Mouse (Mus musculus): ENCODE results near the gene Ephb1.

DNA sequence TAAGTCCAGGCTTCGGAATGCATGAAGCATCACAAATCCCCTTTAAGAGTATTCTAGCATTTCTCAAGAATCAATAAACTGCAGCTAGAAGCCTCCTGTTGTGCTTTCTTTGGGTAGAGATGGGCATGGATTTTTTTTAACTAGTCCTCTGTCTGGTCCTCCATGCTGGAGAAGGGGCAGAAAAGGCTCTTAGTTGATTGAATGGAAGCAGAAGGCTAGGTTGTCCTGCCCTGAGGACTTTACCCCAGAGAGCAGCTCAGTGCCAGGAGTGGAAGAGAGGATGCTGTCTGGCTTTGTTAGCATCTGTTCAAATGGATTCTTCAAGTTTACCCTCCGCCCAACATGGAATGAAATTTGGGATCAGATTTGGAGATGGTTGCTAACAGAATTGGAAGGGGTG is 25.7 kb upstream of the Ephb1 start:
- TF ChIP-seq CTCF (IDR thresholded peaks at IDR 0.05; ENCODE audit: low read depth, low read length) (no peak), POLR2A (IDR thresholded peaks at IDR 0.05; ENCODE audit: borderline replicate concordance, low read depth, low read length) (no peak)

Measured in bone marrow macrophage, adult 2 months (primary cell).